8 mouse cellular contexts compared by ENCODE assay signal in the genomic region with DNA sequence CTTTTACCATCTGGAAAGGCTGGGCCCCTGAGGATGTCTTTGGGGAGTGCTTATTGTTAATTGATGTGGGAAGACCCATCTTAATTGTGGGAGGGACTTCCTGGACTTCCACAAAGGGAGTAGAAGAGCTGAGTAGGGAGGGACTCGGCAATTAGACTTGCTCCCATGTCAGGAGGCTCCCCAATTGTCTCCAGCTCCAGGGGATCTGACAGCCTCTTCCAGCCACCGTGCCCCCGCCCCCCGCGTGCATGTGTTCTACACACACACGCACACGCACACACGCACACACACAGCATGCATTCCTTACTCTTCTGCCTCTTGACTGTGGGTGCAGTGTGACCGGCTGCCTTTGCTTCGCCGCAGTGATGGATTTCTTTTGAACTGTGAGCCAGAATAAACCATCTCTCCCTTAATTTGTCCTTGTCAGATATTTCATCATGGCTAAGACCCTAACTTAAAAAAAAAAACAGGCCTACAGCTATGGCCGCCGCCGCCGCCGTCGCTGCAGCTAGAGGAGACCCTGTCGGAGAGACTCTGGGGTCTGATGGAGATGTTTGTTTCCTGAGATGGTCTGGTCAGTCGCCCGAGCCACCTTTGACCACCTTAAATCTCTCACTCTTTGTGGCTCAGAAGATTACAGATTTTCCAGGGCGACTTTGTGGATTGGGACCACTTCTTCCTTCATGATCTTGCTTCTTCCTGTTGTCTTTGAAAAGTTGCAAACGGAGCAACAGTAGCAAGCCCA. TPM values are rescaled to one million over a fixed set of nuclear protein-coding genes. Genes with fewer than 3 reads are reported as not detected.
DNase-seq lines count a peak whose midpoint lies in the region; ATAC-seq and TF ChIP-seq lines count a peak whose summit lies in the region.

No protein-coding gene starts in this region.

- no peak for TF ChIP-seq CTCF in spleen, adult 2 months (IDR thresholded peaks at IDR 0.05; ENCODE audit: extremely low read depth, insufficient read depth, insufficient read length, insufficient replicate concordance)
- no peak for TF ChIP-seq CTCF in small intestine, adult 2 months (IDR thresholded peaks at IDR 0.05; ENCODE audit: extremely low read depth, insufficient read length, insufficient replicate concordance, low read depth, low read length)

- no peaks in the 10 kb centered on the region for H3K36me3 ChIP-seq in spleen, adult 2 months (ENCODE audit: control insufficient read depth, insufficient read depth, low read length)
- no peaks in the 10 kb centered on the region for H3K36me3 ChIP-seq in forebrain, embryonic 11.5 days (ENCODE audit: control insufficient read depth, insufficient read depth, low read length)
- H3K36me3 ChIP-seq in hindbrain, embryonic 13.5 days, result no peaks in the 10 kb centered on the region
- no peaks in the 10 kb centered on the region for H3K36me3 ChIP-seq in liver, embryonic 15.5 days (replicated peaks)
- no peaks in the 10 kb centered on the region for H3K36me3 ChIP-seq in small intestine, adult 2 months (ENCODE audit: control insufficient read depth, insufficient read depth, low read length)

- no peak for TF ChIP-seq POLR2A in spleen, adult 2 months (IDR thresholded peaks at IDR 0.05; ENCODE audit: low read depth, low read length)
- no peak for TF ChIP-seq POLR2A in small intestine, adult 2 months (IDR thresholded peaks at IDR 0.05; ENCODE audit: low read depth, low read length)

- peak overlapping the region; percentile 40 for H3K9ac ChIP-seq in forebrain, embryonic 11.5 days (ENCODE audit: low read length)
- H3K9ac ChIP-seq in hindbrain, embryonic 13.5 days, result peak overlapping the region; percentile 53
- no peak overlapping the region for H3K9ac ChIP-seq in liver, embryonic 15.5 days

- no peaks in the 10 kb centered on the region for H3K4me1 ChIP-seq in spleen, adult 2 months (ENCODE audit: control insufficient read depth, insufficient read depth, insufficient read length)
- no peaks in the 10 kb centered on the region for H3K4me1 ChIP-seq in forebrain, embryonic 11.5 days (replicated peaks; ENCODE audit: control insufficient read depth, insufficient read depth, low read length)
- H3K4me1 ChIP-seq in hindbrain, embryonic 13.5 days (replicated peaks), result peaks cover 15% of the 10 kb centered on the region
- peaks cover 6% of the 10 kb centered on the region; the same call in 1 of the 2 replicates for H3K4me1 ChIP-seq in liver, embryonic 15.5 days (replicated peaks)
- H3K4me1 ChIP-seq in small intestine, adult 2 months (ENCODE audit: control insufficient read depth, insufficient read depth, insufficient read length, low read length), result no peaks in the 10 kb centered on the region

- H3K4me3 ChIP-seq in spleen, adult 2 months (ENCODE audit: extremely low read depth, insufficient read depth, insufficient read length), result peak overlapping the region; percentile 35; the same call in 1 of the 2 replicates
- peak overlapping the region; percentile 31 for H3K4me3 ChIP-seq in forebrain, embryonic 11.5 days (ENCODE audit: low read depth, low read length)
- H3K4me3 ChIP-seq in hindbrain, embryonic 13.5 days, result peak overlapping the region; percentile 39
- H3K4me3 ChIP-seq in liver, embryonic 15.5 days (replicated peaks), result peak overlapping the region; percentile 39
- H3K4me3 ChIP-seq in small intestine, adult 2 months (ENCODE audit: low read depth, low read length), result peak overlapping the region; percentile 54

- H3K9me3 ChIP-seq in forebrain, embryonic 11.5 days (ENCODE audit: control insufficient read depth, low read length), result no peaks in the 10 kb centered on the region
- no peaks in the 10 kb centered on the region for H3K9me3 ChIP-seq in hindbrain, embryonic 13.5 days
- no peaks in the 10 kb centered on the region for H3K9me3 ChIP-seq in liver, embryonic 15.5 days (replicated peaks)

- intact Hi-C loops in left cerebral cortex, postnatal 14 days (cut with DNase I), result no loop called here

- peak overlapping the region; percentile 55 for H3K4me2 ChIP-seq in forebrain, embryonic 11.5 days (ENCODE audit: low read depth, low read length, severe bottlenecking)
- peak overlapping the region; percentile 62 for H3K4me2 ChIP-seq in hindbrain, embryonic 13.5 days
- H3K4me2 ChIP-seq in liver, embryonic 15.5 days, result peak overlapping the region; percentile 66

- H3K27ac ChIP-seq in spleen, adult 2 months (ENCODE audit: insufficient read depth, low read length), result no peak overlapping the region
- H3K27ac ChIP-seq in forebrain, embryonic 11.5 days (ENCODE audit: low read depth, low read length), result no peak overlapping the region
- peak overlapping the region; percentile 40; the same call in 1 of the 2 replicates for H3K27ac ChIP-seq in hindbrain, embryonic 13.5 days
- H3K27ac ChIP-seq in liver, embryonic 15.5 days (replicated peaks), result no peak overlapping the region
- H3K27ac ChIP-seq in small intestine, adult 2 months (ENCODE audit: insufficient read depth, low read depth, low read length), result no peak overlapping the region

- H3K27me3 ChIP-seq in spleen, adult 2 months (ENCODE audit: control insufficient read depth, insufficient read depth, low read length), result no peaks in the 10 kb centered on the region
- H3K27me3 ChIP-seq in forebrain, embryonic 11.5 days (ENCODE audit: control insufficient read depth, insufficient read depth, low read length), result peaks cover 3% of the 10 kb centered on the region; the same call in 1 of the 2 replicates
- no peaks in the 10 kb centered on the region for H3K27me3 ChIP-seq in hindbrain, embryonic 13.5 days
- no peaks in the 10 kb centered on the region for H3K27me3 ChIP-seq in liver, embryonic 15.5 days
- H3K27me3 ChIP-seq in small intestine, adult 2 months (ENCODE audit: control insufficient read depth, insufficient read depth, low read length), result no peaks in the 10 kb centered on the region

- DNase-seq in spleen, adult 2 months (ENCODE audit: low read depth in 1 of 2, low spot score in 2 of 2), result no peak
- DNase-seq in spleen, adult 18-20 months, result no peak
- DNase-seq in forebrain, embryonic 11.5 days (ENCODE audit: low spot score), result peak; percentile 70
- DNase-seq in right cerebral cortex, adult 2 months (ENCODE audit: low spot score in 2 of 2), result no peak
- no peak for DNase-seq in left cerebral cortex, postnatal 14 days (ENCODE audit: low spot score in 2 of 2)

- WGBS in spleen, adult 2 months, result 47% methylated on average over 22 of the region's 22 CpGs
- 3% methylated on average over 21 of the region's 22 CpGs for WGBS in forebrain, embryonic 11.5 days
- 3% methylated on average over 22 of the region's 22 CpGs for WGBS in hindbrain, embryonic 13.5 days
- WGBS in liver, embryonic 15.5 days (ENCODE audit: insufficient replicate concordance), result 13% methylated on average over 22 of the region's 22 CpGs
- WGBS in small intestine, adult 2 months, result 13% methylated on average over 22 of the region's 22 CpGs

- peak; percentile 71 for ATAC-seq in forebrain, embryonic 11.5 days (replicated peaks; ENCODE audit: low FRiP score)
- ATAC-seq in hindbrain, embryonic 13.5 days (ENCODE audit: low FRiP score), result peak; percentile 55
- no peak for ATAC-seq in liver, embryonic 15.5 days (ENCODE audit: insufficient read depth)

RNA-seq across cellular contexts. Expression of a gene that starts 15.7 kb away (rescaled TPM):
- polyA plus RNA-seq in spleen, adult 2 months (2012; rRNA removed), result 14.2 and 16.7 TPM in 2 replicates
- polyA plus RNA-seq in forebrain, embryonic 11.5 days (2014; fragmentation: Nextera tagmentation; extraction: Ambion mirVana), result 68.3 and 85.8 TPM in 2 replicates
- polyA plus RNA-seq in hindbrain, embryonic 13.5 days (2015; fragmentation: Nextera tagmentation; extraction: Ambion mirVana), result 52.4 and 54.9 TPM in 2 replicates
- 11.8 and 13.9 TPM in 2 replicates for polyA plus RNA-seq in liver, embryonic 15.5 days (2015; fragmentation: Nextera tagmentation; extraction: Ambion mirVana)
- 6.6 and 13.2 TPM in 2 replicates for polyA plus RNA-seq in small intestine, adult 2 months (2012; rRNA removed)
- total RNA-seq in left cerebral cortex, postnatal 14 days (2021), result 100 to 1,000 TPM; 140 to 149 TPM
